Mouse (Mus musculus): ENCODE measurements around the gene Thada.

The Thada gene

DNA sequence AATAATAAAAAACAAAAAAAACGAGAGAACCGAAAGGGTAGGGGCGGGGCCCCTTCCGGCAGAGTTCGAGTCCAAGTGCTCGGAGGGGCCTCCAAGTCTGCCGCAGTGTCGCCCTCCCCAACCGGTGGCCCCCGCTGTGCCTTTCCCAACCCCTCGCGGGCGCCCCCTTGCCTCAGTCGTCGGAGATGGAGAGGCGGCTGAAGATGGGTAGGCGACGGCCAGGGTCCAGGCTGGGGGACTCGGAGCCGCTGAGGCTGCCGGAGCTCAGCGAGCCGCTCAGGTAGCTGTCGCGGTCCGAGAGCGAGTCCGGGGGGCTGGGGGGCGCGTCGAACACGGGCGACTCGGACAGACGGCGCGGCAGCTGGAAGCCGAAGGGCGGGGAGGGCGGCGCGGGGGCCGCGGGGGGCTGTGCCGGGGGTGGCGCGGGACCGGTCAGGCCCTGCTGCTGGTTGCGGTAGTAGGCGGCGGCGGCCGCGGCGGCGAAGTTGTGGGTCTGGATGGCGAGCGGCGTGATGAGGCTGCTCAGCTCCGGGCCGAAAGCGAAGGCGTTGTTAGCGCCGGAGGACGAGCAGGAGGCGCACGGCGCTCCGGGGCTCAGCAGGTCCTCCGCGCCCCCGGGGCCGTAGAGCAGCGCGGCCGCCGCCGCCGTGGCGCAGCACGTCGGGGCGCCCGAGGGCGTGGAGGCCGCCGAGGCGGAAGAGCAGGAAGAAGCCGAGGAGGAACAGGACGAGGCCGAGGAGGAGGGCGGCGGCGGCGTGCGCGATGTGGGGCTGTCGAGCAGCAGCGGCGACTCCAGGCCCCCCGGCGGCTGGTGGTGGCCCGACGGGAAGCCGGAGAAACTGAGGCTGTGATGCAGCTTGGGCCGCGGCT lies 280.2 kb downstream of the Thada start:
- peak; percentile 62 for DNase-seq (ENCODE audit: low spot score)

DNA sequence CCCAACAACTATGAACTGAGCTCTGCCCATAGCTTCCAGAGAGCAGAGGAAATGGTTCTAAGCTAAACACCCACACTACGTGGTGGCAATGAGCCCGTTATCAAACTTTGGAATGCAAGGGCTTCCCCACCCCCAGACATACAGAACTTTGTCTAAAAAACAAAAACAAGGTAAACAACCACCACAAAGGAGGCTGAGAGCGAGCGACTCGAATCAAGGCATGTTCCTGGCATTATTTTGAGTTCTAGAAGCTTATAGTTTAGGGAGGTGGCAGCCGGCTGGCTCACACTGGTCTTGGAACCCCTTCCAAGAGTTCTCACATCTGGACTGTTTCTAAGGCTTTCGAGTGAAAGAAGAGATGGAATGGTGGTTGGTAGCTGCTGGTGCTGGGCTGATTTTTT lies 281.0 kb downstream of the Thada start:
- DNase-seq (ENCODE audit: low spot score), result peak; percentile 16

DNA sequence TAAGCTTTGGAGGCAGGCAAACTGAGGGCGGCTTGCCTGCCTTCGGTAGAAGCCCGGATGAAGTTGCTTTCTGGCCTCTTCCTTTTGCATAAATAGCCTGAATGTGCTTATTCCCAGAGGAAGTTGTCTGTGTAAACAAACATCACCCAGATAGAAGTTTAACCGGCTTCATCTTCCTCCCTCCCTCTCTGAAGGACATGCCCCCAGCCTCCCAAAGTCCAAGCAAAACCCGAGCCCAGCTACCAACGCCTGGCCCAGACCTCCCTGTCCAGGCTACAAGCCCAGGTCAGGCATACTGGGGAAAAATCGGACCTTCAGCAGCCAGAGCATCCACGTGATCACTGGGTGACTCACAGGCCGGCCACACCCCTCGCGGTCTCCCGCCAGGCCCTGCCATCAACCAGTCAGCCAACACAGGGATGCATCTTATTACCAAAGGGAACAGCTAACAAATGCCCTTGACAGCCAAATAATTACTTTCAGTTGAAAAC lies 282.7 kb downstream of the Thada start:
- DNase-seq (ENCODE audit: low spot score), result peak; percentile 80

DNA sequence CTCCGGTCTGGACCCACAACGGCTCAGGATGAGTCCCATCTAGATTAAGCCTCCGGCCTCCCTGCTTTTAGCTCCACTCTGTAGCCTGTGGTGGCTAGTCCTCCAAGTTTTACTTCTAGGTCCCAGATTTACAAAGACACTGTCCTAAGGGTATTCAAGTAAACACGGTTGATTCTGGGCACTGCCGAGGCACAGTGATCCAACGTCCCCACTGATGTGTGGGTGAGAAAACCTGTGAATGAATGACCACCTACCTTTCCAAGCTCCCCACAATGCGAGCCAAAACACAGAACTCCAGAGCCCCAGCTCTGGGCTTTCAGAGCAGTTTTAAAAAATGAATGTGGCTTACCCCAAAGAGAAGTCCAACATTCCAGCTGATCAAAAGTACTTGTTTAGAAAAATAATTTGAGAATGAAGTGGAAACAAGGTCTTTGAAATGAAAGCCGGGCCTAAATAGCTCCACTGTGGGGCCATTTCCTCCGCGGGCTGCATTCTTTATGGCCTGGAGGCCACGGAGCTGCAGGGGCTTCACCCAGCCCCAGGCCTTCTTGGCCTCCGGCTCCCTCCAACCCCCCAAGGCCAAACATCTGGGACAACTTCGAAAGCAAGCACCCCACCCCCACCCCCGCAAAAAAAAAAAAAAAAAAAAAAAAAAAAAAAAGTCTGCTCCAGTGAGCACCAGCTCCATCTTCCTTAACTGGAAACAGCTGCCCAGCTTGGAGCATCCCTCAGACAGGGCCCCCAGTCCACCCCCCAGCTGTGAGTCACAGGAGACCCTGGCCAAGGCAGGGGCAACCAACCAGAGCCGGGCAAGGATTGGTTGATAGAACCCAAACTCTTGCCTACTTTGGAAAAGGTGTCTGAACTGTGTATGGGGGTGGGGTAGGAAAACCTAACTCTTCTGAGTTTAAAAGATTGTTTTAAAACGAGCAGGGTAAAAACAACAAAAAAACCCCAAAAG lies 283.4 kb downstream of the Thada start:
- DNase-seq (ENCODE audit: low spot score), result peak; percentile 43

DNA sequence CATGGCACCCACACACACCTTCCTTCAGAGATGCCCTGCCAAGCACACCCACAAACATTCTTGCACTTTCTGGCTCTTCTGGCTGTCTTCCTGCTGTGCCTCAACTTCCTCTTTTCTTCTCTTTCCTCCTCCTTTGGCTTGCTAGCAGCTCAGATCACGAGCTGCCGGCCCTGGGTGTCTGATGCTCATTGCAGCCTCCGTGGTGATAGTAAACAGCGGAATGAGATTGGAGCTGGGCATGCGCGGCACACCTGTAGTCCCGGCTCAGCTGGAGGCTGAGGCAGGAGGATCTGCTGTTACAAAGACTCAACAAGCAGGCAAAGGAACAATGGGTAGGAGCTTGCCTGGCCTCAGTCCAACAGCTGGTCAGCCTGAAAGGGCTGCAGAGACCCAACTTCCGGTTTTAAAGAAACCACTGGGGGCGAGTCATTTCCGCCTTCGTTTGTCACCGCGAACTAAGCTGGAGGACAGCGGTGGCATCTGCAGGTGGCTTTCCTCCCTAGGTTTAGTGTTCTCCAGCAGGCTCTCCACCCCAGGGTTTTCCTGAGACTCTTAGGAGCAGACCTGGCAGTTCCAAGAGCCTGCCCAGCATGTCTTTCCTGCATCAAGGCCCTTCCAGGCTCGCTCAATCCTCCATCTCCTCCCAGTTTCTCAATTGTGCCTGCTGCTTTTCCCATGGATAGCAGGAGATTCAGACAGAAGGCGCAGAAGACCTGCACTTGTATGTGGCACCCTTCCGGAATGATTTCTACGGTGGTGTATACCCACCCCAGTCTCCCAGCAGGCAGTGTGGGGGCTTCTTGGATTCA lies 284.3 kb downstream of the Thada start:
- DNase-seq (ENCODE audit: low spot score), result peak; percentile 33

DNA sequence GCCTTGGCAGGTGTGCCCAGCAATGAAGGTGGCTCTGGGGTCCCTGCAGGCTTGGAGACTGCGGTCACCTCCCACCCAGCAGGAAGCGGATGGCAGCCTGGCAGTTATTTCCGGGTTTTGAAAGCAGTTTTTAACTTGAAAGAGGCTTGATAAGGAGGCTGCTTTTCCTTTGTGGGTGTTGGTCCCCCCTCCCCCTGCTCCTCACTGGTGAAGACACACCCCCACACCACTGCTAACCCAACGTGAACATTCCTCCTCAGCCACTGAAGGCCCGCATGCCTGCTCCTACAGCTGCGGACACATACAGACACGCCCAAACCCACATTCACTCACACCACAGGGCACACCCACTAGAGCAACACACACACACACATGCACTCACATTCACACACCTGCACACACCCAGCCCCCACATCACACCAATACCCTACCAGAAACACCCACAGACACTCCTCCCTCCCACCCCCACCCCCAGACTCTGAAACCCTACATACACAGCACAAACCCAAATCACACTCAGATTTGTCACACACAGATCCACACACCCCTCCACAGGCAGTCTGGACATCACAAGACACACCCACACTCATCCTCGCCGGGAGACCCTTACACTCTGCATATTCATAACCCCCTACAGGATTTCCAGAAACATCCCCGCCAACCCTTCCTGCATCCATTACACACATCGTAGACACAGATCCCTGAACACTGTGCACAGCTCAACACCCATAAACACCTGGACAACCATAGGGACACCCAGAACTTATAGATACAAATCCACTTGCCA lies 285.1 kb downstream of the Thada start:
- DNase-seq (ENCODE audit: low spot score), result peak; percentile 57

DNA sequence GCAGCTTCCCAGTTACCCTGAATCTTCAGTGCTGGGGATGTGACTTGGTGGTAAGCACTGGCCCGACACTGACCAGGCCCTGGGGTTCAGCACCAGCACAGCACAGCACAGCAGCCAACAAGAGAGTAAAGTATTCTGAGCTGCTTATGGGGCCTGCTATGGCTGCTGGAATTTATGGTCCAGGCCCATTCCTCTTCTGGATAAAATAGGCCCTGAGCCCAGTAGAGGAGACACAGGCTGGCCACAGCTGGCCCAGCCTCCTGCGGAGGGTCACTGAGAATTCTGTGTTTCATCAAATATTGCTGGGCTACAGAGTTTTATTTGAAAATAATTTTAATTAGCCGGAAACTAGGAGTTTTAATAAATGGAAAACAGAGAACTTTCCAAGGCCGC lies 286.0 kb downstream of the Thada start:
- DNase-seq (ENCODE audit: low spot score), result peak; percentile 3

DNA sequence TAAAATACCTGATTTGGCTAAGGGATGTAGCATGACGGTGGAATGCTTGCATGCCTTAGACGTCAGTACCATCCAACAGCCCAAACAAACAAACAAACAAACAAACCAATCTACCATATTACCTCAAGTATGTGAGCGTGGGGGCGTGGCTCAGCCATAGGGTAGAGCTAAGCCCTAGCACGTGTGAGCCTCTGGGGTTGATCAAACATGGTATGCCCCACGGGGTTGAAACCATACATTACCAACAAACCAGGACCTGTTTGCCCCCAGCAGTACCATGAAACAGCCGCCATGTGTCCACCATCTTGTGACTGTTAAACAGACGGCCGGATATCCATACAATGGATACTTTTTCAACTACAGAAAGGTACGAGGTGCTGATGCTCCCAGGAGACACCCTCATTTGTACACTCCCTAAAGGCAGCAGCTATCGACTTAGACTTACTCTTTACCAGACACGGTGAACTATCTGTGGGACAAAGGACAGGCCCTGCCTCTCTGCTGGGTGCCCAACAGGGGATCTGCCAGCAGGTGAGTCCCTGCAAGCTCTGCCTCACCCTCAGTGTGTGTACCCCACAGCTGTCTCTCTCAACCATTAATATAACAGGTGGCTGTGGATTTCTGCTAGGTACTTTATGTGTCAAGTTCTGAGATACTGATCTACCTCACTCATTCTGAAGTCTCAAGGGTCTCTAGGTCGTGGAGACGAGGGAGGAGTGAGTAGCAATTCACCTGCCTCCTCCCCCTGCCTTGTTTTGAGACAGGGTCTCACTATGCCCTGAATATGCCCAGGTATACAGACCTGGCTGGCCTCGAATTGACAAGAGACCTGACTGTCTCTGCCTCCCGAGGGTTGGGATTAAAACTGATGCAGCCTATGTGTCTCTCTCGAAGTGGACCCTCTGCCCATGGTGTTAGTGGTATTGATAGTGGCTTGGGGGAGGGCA lies 286.7 kb downstream of the Thada start:
- peak; percentile 2 for DNase-seq (ENCODE audit: low spot score)

DNA sequence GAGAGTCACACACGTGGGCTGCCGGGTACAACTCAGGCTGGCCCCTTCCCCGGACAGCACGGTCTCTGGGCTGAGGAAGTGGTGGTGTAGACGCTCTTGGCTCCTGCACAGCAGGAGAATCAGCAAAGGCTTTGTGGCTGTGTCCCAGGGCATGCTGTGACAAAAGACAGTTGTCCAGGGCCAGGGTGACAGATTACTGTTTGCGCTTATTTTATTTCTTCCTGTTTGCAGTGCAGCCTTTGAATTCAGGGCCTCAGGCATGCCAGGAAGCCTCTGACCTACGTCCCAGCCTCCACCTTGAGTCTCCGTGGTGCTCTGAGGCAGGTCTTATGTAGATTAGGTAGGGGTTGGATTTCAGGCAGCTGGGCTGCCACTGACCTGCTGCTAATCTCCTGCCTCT lies 288.5 kb downstream of the Thada start:
- peak; percentile 5 for DNase-seq (ENCODE audit: low spot score)

DNA sequence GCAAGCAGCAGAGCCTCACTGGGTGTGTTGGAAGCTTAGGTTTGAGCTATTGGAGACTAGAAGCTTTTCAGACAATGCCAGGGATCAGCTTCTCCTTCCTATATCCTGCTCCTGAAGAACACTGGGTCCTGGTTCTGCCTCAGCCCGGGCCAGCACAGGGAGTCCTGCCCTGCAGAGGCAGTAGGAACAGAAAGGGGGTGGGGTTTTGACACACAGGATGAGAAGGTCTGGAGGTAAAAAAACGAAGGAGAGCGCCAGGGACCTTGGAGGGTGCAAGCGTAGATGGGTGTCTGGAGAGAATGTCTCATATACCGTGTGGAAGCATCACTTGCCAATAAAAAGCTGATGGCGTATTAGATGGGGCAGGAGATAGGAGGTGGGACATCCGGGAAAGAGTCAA lies 289.6 kb downstream of the Thada start:
- DNase-seq (ENCODE audit: low spot score), result peak; percentile 2

DNA sequence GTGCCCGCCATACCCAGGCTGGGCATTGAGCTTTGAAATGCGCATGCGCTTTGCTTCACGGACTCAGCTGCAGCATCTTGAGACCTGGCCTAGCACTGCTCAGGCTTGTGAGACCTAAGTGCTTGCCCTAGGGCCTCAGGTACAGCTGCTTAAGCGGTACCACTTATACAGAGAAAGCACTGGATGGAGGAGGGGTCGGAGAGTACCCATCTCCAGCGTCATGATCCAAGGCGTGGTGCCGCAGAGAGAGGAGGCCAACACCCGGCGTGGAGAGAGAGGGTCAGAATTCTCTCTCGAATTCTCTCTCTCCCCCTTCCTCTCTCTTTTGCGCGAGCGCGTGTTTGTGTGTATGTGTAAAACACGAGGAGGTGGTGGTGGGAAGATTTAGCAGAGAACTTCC lies 290.8 kb downstream of the Thada start:
- peak; percentile 2 for DNase-seq (ENCODE audit: low spot score)

DNA sequence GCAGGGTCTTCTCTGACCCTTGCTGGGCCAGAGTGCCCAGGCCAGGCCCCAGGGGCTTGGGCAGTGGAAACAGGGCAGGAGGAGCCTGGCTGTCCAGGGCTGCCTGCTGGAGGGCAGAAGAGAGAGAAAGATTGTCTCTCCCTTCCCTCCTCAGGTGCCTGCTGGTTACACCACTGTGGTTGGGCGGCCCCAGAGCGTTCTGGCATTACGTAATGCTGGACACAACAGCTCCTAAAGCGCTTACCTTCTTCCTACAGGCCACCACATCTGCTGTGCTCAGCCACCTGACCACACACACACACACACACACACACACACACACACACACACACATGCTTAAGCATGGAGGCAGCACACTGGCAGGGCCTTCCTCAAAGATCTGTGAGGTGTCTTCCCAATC lies 298.6 kb downstream of the Thada start:
- no peak for DNase-seq (ENCODE audit: low spot score)

DNA sequence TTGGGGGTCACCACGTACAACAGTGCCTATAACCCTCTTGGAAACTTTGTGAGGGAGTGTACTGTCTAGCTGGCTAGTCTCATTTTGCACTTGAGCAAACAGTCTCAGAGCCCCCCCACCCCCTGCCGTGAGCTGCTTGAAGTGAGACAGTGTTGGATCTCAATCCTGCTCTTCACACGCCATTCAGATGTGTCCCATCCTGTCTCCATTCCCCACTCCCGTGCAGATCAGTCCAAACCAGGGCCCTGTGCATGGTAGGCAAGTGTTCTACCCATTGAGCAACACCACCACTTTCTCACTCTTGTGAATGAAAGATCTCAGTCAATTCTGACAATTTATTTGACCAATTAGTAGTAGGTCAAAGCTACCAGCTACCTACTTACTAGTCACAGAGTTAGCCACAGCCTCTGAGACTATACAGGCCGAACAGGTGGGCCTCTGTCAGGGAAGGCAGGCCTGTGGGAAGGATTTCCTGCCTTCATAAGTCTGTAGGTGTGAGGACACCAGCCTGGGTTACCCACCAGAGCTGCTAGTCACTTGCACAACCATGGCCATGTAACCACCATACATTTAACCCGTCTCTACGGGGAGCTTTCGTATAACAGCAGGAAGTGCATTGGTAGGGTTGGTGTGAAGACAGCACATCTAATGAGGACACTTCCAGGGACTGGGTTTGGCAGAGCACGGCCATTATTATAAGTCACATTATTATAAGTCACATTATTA lies 299.7 kb downstream of the Thada start:
- DNase-seq (ENCODE audit: low spot score), result peak; percentile 2

DNA sequence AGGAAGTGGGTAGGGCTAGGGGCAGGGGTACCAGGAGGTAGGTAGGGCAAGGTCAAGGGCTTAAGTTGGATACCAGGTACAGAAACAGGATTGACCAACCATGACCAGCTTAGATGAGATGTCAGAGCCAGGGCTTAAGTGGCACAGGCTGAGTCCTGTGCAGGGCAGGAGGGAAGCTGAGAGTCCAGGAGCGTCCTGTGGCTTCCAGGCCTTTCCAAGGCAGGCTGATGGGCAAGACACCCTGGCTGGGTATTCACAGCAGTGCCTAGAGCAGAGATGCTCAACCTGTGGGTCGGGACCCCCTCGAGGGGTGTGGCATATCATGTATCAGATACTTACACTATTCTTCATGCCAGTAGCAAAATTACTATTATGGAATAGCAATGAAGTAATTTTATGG lies 300.3 kb downstream of the Thada start:
- DNase-seq (ENCODE audit: low spot score), result no peak

DNA sequence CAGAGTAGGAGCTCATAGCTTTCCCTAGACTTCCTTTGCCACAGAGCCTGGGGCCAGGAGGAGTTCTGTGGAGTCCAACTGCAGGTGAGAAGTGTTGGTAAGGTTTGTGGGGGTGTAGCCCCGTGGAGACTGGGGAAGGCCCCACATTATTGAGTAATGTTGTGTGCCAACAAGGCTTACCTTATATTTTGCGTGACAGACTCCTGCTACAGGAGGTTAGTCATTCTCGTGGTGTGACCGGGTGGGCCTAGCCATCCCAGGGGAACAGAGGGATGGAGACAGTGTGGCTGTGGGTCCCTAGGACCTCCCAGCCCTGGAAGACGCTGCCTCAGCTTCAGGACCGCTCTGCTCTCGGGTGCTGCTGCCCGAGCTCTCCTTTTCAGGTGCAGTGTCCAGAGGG lies 301.9 kb downstream of the Thada start:
- DNase-seq (ENCODE audit: low spot score), result peak; percentile 2

DNA sequence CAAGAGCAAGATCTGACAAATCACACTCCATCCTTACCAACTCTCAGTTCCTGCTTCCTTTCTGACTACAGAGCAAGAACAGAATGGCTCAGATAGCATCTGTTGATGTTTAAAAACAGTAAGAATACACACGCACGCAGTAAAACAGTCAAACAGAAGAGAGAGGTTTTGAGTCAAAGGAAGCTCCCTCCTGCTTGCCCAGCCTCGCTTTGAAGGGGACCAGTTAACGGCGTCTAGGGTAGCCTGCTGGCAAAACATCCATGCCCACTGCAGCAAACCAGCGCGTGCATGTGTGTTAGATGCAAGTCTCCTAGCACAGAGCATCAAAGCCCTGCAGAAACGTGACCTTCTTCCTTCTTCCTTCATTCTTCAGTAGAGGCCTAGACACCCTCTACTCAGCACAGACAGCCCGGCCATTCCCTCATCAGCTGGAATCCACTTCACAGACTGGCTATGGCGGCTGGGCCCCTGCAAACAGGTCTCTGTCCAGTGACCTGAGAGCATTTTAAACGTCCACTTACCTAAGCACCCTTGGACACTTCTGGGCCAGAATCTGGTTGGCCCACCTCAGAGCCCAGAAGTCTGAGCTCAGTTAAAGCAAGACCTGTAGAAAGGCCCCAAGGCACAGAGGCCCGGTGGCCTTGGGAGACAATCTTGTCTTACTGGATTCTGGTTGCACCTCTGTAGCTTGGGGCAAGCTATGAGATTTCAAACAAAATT lies 302.8 kb downstream of the Thada start:
- DNase-seq (ENCODE audit: low spot score), result peak; percentile 4

DNA sequence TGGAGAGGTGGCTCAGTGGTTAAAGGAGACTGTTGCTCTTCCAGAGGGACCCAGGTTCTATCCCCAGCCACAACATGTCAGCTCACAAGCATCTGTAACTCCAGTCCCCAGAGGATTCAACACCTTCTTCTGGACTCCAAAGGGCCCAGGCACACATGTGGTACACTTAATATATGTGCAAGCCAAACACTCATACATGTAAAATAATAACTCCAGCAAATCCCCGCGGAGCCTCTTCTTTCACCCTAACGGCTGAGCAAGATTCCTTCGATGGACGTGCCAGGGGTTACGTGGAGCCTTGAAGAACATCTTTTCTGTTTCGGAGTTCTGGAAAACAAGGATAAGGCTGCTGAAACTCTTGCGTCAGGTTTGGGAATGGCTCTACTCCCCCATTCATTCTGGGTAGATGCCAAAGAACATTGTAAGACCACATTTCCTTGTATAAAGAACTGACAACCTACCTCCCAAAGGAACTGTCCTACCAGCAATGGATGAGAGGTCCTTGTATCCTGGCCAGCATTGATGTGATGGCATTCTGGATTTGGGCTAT lies 303.7 kb downstream of the Thada start:
- peak; percentile 5 for DNase-seq (ENCODE audit: low spot score)

DNA sequence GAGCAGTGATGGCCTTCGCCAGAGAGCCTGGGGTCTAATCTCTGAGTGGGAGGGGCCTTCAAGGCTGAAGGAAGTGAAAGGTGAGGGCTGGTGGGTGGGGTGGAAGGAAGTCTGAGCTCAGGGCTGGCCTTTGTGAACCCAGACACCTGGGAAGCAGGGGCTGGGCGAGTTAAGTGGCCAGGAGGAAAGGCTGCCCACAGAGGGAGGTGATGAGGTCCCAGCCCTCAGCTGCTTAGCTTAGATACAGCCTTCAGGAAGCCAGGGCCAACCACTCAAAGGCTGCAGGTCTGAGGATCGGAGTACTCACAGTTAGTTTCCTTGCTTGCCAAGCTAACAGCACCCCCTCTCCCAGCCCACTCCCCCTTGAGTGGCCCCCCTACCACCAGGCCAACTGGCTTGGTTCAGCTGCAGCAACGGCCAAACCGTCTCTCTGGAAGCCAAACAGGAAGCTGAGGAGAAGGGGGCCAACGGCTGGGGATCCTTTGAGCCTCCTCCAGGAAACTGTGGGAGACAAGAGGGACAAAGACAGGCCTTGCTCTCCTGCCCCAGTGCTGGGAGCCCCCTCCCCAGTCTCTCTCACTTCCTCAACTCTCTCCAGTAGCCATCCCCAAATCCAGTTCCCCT lies 304.7 kb downstream of the Thada start:
- peak; percentile 2 for DNase-seq (ENCODE audit: low spot score)

Data from urinary bladder, postnatal 25 days (tissue).